Mouse (Mus musculus): Measurements from ENCODE around the gene E030030I06Rik. TPM values are rescaled to one million over a fixed set of nuclear protein-coding genes. Genes with fewer than 3 reads are reported as not detected.

The E030030I06Rik gene
- total and polyA plus RNA-seq, 3 experiments, result 2.2 to 3.2 TPM; not detected in 1

- DNase-seq (ENCODE audit: low read depth, low spot score), result peak; percentile 75
- Histone ChIP-seq H3K36me3 (ENCODE audit: control insufficient read depth in 1 of 2, insufficient read depth in 2 of 2, low read length in 2 of 2) (no peaks in the 10 kb centered on the region), H3K27me3 (ENCODE audit: control insufficient read depth in 1 of 2, insufficient read depth in 2 of 2, low read length in 2 of 2) (no peaks in the 10 kb centered on the region), H3K79me2 (ENCODE audit: control insufficient read depth, insufficient read depth, low read length, poor library complexity) (no peaks in the 10 kb centered on the region; the same call in 1 of the 2 replicates), H3K4me1 (ENCODE audit: control insufficient read depth in 1 of 2, insufficient read depth in 2 of 2, low read length in 2 of 2) (no peaks in the 10 kb centered on the region), H3K9ac (ENCODE audit: control insufficient read depth, low read depth, low read length, poor library complexity, severe bottlenecking) (peak overlapping the region; percentile 75), H3K27ac (ENCODE audit: control insufficient read depth, low read depth, low read length) (0 out of 2 replicates have a peak overlapping the region, but pooled peaks have one; percentile 48), H3K4me3 (ENCODE audit: control insufficient read depth in 1 of 2, insufficient read depth in 1 of 2, low read depth in 2 of 2, low read length in 2 of 2) (peak overlapping the region; percentile 66 to 73), H3K9me3 (replicated peaks; ENCODE audit: insufficient read depth, low read length) (no peaks in the 10 kb centered on the region)
- TF ChIP-seq RAD21 (IDR thresholded peaks at IDR 0.05; ENCODE audit: low read depth, low read length), result no peak
- TF ChIP-seq SMC3 (IDR thresholded peaks at IDR 0.05; ENCODE audit: low read depth, low read length), result peak; percentile 8; the same call in 1 of the 2 replicates
- TF ChIP-seq MYC (IDR thresholded peaks at IDR 0.05; ENCODE audit: low read depth, low read length), result no peak
- no peak for TF ChIP-seq HCFC1 (IDR thresholded peaks at IDR 0.05; ENCODE audit: low read depth, low read length)
- TF ChIP-seq ETS1 (IDR thresholded peaks at IDR 0.05; ENCODE audit: low read depth, low read length), result no peak
- no peak for TF ChIP-seq MAX (IDR thresholded peaks at IDR 0.05; ENCODE audit: low read length)
- TF ChIP-seq E2F4 (IDR thresholded peaks at IDR 0.05; ENCODE audit: borderline replicate concordance, low read depth, low read length), result no peak
- TF ChIP-seq ZNF384 (IDR thresholded peaks at IDR 0.05; ENCODE audit: low read depth, low read length), result no peak
- no peak for TF ChIP-seq CHD1 (IDR thresholded peaks at IDR 0.05; ENCODE audit: low read depth, low read length)
- TF ChIP-seq ELF1 (IDR thresholded peaks at IDR 0.05; ENCODE audit: low read depth, low read length), result peak; percentile 40; the same call in 1 of the 2 replicates
- no peak for TF ChIP-seq ZMIZ1 (IDR thresholded peaks at IDR 0.05; ENCODE audit: low read depth, low read length)
- TF ChIP-seq TBP (IDR thresholded peaks at IDR 0.05; ENCODE audit: low read depth, low read length), result no peak
- TF ChIP-seq TAL1 (IDR thresholded peaks at IDR 0.05; ENCODE audit: low read length), result no peak
- no peak for TF ChIP-seq ZC3H11A (IDR thresholded peaks at IDR 0.05; ENCODE audit: low read depth, low read length)
- no peak for TF ChIP-seq ZKSCAN1 (IDR thresholded peaks at IDR 0.05; ENCODE audit: low read depth, low read length)
- no peak for TF ChIP-seq MAZ (IDR thresholded peaks at IDR 0.05; ENCODE audit: low read depth, low read length)
- peak in 2 of 3 experiments; percentile 26 to 31; a peak in 3 of 6 replicates for TF ChIP-seq CTCF (IDR thresholded peaks at IDR 0.05 in 2 of 3, conservative IDR thresholded peaks at IDR 0.05 in 1 of 3; ENCODE audit: control insufficient read depth in 1 of 3, insufficient read depth in 1 of 3, low read depth in 2 of 3, low read length in 3 of 3, poor library complexity in 1 of 3, severe bottlenecking in 1 of 3)
- TF ChIP-seq NRF1 (IDR thresholded peaks at IDR 0.05; ENCODE audit: insufficient read depth, low read depth, low read length, poor library complexity, severe bottlenecking), result peak; percentile 16; the same call in 1 of the 2 replicates
- no peak for TF ChIP-seq MXI1 (IDR thresholded peaks at IDR 0.05; ENCODE audit: low read depth, low read length)
- TF ChIP-seq MEF2A (IDR thresholded peaks at IDR 0.05; ENCODE audit: extremely low read depth, insufficient replicate concordance, low read depth, low read length, poor library complexity, severe bottlenecking), result no peak
- TF ChIP-seq JUND (IDR thresholded peaks at IDR 0.05; ENCODE audit: low read depth, low read length), result no peak
- TF ChIP-seq KAT2A (conservative IDR thresholded peaks at IDR 0.05; ENCODE audit: low read depth, low read length), result no peak
- TF ChIP-seq POLR2AphosphoS5 (IDR thresholded peaks at IDR 0.05; ENCODE audit: borderline replicate concordance, low read depth, low read length), result no peak
- TF ChIP-seq UBTF (IDR thresholded peaks at IDR 0.05; ENCODE audit: borderline replicate concordance, insufficient read depth, low read depth, low read length), result no peak
- no peak for TF ChIP-seq BHLHE40 (IDR thresholded peaks at IDR 0.05; ENCODE audit: borderline replicate concordance, low read depth, low read length)
- TF ChIP-seq RCOR1 (IDR thresholded peaks at IDR 0.05; ENCODE audit: low read depth, low read length), result no peak
- TF ChIP-seq TCF12 (IDR thresholded peaks at IDR 0.05; ENCODE audit: low read depth, low read length), result no peak
- no peak for TF ChIP-seq CHD2 (IDR thresholded peaks at IDR 0.05; ENCODE audit: low read length)
- TF ChIP-seq MYB (IDR thresholded peaks at IDR 0.05; ENCODE audit: low read depth, low read length), result no peak
- no peak for TF ChIP-seq NELFE (IDR thresholded peaks at IDR 0.05; ENCODE audit: low read depth, low read length)
- no peak for TF ChIP-seq GABPA (IDR thresholded peaks at IDR 0.05; ENCODE audit: low read depth, low read length)
- TF ChIP-seq POLR2A (IDR thresholded peaks at IDR 0.05; ENCODE audit: control insufficient read depth in 1 of 2, insufficient read depth in 1 of 2, low read depth in 1 of 2, low read length in 2 of 2, poor library complexity in 1 of 2), result peak; percentile 55 to 63; a peak in 3 of 4 replicates
Observed at GRCm38 (mm10) chr10:22148441-22149072, 513 bp downstream of the E030030I06Rik start.
